Mouse (Mus musculus) right cerebral cortex, postnatal 25 days (tissue): ENCODE data around the gene Lrrc49.

Source experiments
- DNase-seq: peaks from one replicate; pipeline ENCODE4 v3.0.0; 2022

Lrrc49 gene

GRCm38 (mm10) chr9:60592363-60592762 is 95.6 kb downstream of the Lrrc49 start:
- no peak for DNase-seq

GRCm38 (mm10) chr9:60590871-60591624 is 96.9 kb downstream of the Lrrc49 start:
- DNase-seq: no peak

GRCm38 (mm10) chr9:60588914-60589313 is 99.0 kb downstream of the Lrrc49 start:
- no peak for DNase-seq

- no peak for DNase-seq
Observed at GRCm38 (mm10) chr9:60586920-60587319, 101.0 kb downstream of the Lrrc49 start.

- DNase-seq: no peak
Observed at GRCm38 (mm10) chr9:60585206-60585605, 102.8 kb downstream of the Lrrc49 start.

- no peak for DNase-seq
Observed at GRCm38 (mm10) chr9:60582553-60582952, 105.4 kb downstream of the Lrrc49 start.

- DNase-seq: no peak
Observed at GRCm38 (mm10) chr9:60573011-60573410, 114.9 kb downstream of the Lrrc49 start.

- no peak for DNase-seq
Observed at GRCm38 (mm10) chr9:60571725-60572124, 116.2 kb downstream of the Lrrc49 start.

- no peak for DNase-seq
Observed at GRCm38 (mm10) chr9:60571041-60571440, 116.9 kb downstream of the Lrrc49 start.

- DNase-seq: no peak
Observed at GRCm38 (mm10) chr9:60569366-60569765, 118.6 kb downstream of the Lrrc49 start.

GRCm38 (mm10) chr9:60563809-60564208 is 124.1 kb downstream of the Lrrc49 start:
- no peak for DNase-seq

GRCm38 (mm10) chr9:60562443-60563371 is 125.3 kb downstream of the Lrrc49 start:
- peak; percentile 21 for DNase-seq

GRCm38 (mm10) chr9:60561641-60562289 is 126.2 kb downstream of the Lrrc49 start:
- peak; percentile 45 for DNase-seq

GRCm38 (mm10) chr9:60558507-60558906 is 129.5 kb downstream of the Lrrc49 start:
- DNase-seq: no peak

GRCm38 (mm10) chr9:60551238-60551637 is 136.7 kb downstream of the Lrrc49 start:
- DNase-seq: no peak

GRCm38 (mm10) chr9:60548182-60548581 is 139.8 kb downstream of the Lrrc49 start:
- no peak for DNase-seq

GRCm38 (mm10) chr9:60546169-60546568 is 141.8 kb downstream of the Lrrc49 start:
- no peak for DNase-seq

GRCm38 (mm10) chr9:60545361-60546096 is 142.4 kb downstream of the Lrrc49 start:
- DNase-seq: no peak

GRCm38 (mm10) chr9:60543422-60544015 is 144.4 kb downstream of the Lrrc49 start:
- no peak for DNase-seq

- DNase-seq: no peak
Observed at GRCm38 (mm10) chr9:60530310-60530709, 157.6 kb downstream of the Lrrc49 start.

- no peak for DNase-seq
Observed at GRCm38 (mm10) chr9:60529348-60530243, 158.4 kb downstream of the Lrrc49 start.
